Mouse (Mus musculus) CH12.LX (cell line): ENCODE measurements at regions not wholly inside any gene's neighbourhood (a gene's known extent, or its start where the extent isn't known, plus 50 kb on each side); places are given as distances from the start of the nearest gene placed in this dataset.

Source experiments
- CTCF ChIP-seq, 2 experiments: IDR thresholded peaks in 1 of 2; conservative IDR thresholded peaks in 1 of 2; 2 replicates each; pipeline ENCODE4 v1.5.1; 2011 to 2012; ENCODE audit warnings: low read depth in 2 of 2, low read length in 2 of 2, improper control_type of control experiment in 1 of 2, inconsistent platforms in 1 of 2, mild to moderate bottlenecking in 1 of 2, moderate library complexity in 1 of 2
- E2F4 ChIP-seq: IDR thresholded peaks from 2 replicates; pipeline ENCODE4 v1.6.1; 2011; ENCODE audit warnings: low read depth, low read length, improper control_type of control experiment; ENCODE audit not compliant: insufficient replicate concordance
- EP300 ChIP-seq: IDR thresholded peaks from 2 replicates; pipeline ENCODE4 v1.6.1; 2011; ENCODE audit warnings: low read length, improper control_type of control experiment
- ETS1 ChIP-seq: conservative IDR thresholded peaks from 2 replicates; pipeline ENCODE4 v1.6.1; 2012; ENCODE audit warnings: low read depth, mild to moderate bottlenecking, inconsistent platforms, low read length, improper control_type of control experiment, moderate library complexity
- MAX ChIP-seq: IDR thresholded peaks from 2 replicates; pipeline ENCODE4 v1.6.1; 2011; ENCODE audit warnings: low read length, improper control_type of control experiment
- MEF2A ChIP-seq: IDR thresholded peaks from 2 replicates; pipeline ENCODE4 v1.6.1; 2014; ENCODE audit warnings: low read depth, mild to moderate bottlenecking, inconsistent platforms, low read length, improper control_type of control experiment, borderline replicate concordance
- POLR2A ChIP-seq: IDR thresholded peaks from 2 replicates; pipeline ENCODE4 v1.6.1; 2011; ENCODE audit warnings: low read depth, mild to moderate bottlenecking, improper control_type of control experiment, low read length
- RAD21 ChIP-seq: IDR thresholded peaks from 2 replicates; pipeline ENCODE4 v1.6.1; 2011; ENCODE audit warnings: low read depth, mild to moderate bottlenecking, low read length, improper control_type of control experiment, moderate library complexity
- SIN3A ChIP-seq: IDR thresholded peaks from 2 replicates; pipeline ENCODE4 v1.6.1; 2012; ENCODE audit warnings: low read length, improper control_type of control experiment, inconsistent platforms
- USF1 ChIP-seq: IDR thresholded peaks from 2 replicates; pipeline ENCODE4 v1.6.1; 2014; ENCODE audit warnings: low read depth, mild to moderate bottlenecking, inconsistent platforms, low read length, improper control_type of control experiment
- ZNF384 ChIP-seq: IDR thresholded peaks from 2 replicates; pipeline ENCODE4 v1.6.1; 2012; ENCODE audit warnings: low read depth, low read length, improper control_type of control experiment, inconsistent platforms

GRCm38 (mm10) chr3:52494924-52495323 lies 226.8 kb downstream of the Foxo1 start:
- TF ChIP-seq POLR2A (no peak), CTCF (conservative IDR thresholded peaks at IDR 0.05 in 1 of 2, IDR thresholded peaks at IDR 0.05 in 1 of 2; ENCODE audit: low read depth in 2 of 2, low read length in 2 of 2) (no peak), RAD21 (no peak), ETS1 (no peak), EP300 (no peak), ZNF384 (no peak), MEF2A (no peak), MAX (no peak), SIN3A (no peak), USF1 (no peak), E2F4 (no peak)
